In genomic region chr8:57599813-57600555, GRCm38 (mm10) we compare ENCODE assay signal across 8 mouse cellular contexts. TPM values are rescaled to one million over a fixed set of nuclear protein-coding genes. Genes with fewer than 3 reads are reported as not detected.
A peak's percentile ranks its signal among the peaks of the same experiment; 100 is the strongest.
DNase-seq lines count a peak whose midpoint lies in the region; ATAC-seq and TF ChIP-seq lines count a peak whose summit lies in the region.

No protein-coding gene starts in this region.

- H3K9ac ChIP-seq in liver, embryonic 12.5 days = 0 out of 2 replicates have a peak overlapping the region, but pooled peaks have one; percentile 10
- H3K9ac ChIP-seq in stomach, postnatal 0 days (ENCODE audit: low read length) = no peak overlapping the region

- H3K4me3 ChIP-seq in testis, adult 2 months (ENCODE audit: control insufficient read depth, low read depth, low read length) = peak overlapping the region; percentile 37
- H3K4me3 ChIP-seq in liver, embryonic 12.5 days = peak overlapping the region; percentile 24
- H3K4me3 ChIP-seq in stomach, postnatal 0 days (ENCODE audit: low read depth, low read length) = no peak overlapping the region

- H3K4me1 ChIP-seq in testis, adult 2 months (ENCODE audit: control insufficient read depth, insufficient read depth, low read length) = peaks cover 2% of the 10 kb centered on the region
- peaks cover 27% of the 10 kb centered on the region for H3K4me1 ChIP-seq in liver, embryonic 12.5 days
- H3K4me1 ChIP-seq in stomach, postnatal 0 days (replicated peaks; ENCODE audit: control insufficient read depth, insufficient read depth) = no peaks in the 10 kb centered on the region; the same call in 1 of the 2 replicates

- no peaks in the 10 kb centered on the region for H3K27me3 ChIP-seq in testis, adult 2 months (ENCODE audit: control insufficient read depth, insufficient read depth, low read length)
- no peaks in the 10 kb centered on the region for H3K27me3 ChIP-seq in liver, embryonic 12.5 days (replicated peaks)
- H3K27me3 ChIP-seq in stomach, postnatal 0 days (ENCODE audit: control insufficient read depth, insufficient read depth, low read length) = no peaks in the 10 kb centered on the region

- no peak for TF ChIP-seq POLR2A in testis, adult 2 months (IDR thresholded peaks at IDR 0.05; ENCODE audit: control insufficient read depth, low read depth, low read length)

- H3K36me3 ChIP-seq in testis, adult 2 months (ENCODE audit: control insufficient read depth, insufficient read depth, low read length) = no peaks in the 10 kb centered on the region
- H3K36me3 ChIP-seq in liver, embryonic 12.5 days = no peaks in the 10 kb centered on the region
- no peaks in the 10 kb centered on the region for H3K36me3 ChIP-seq in stomach, postnatal 0 days (ENCODE audit: control insufficient read depth, insufficient read depth, low read length)

- no peak for TF ChIP-seq CTCF in testis, adult 2 months (IDR thresholded peaks at IDR 0.05; ENCODE audit: control insufficient read depth, insufficient read depth, insufficient replicate concordance, low read depth, low read length)
- no peak for TF ChIP-seq CTCF in stomach, postnatal 0 days (IDR thresholded peaks at IDR 0.05; ENCODE audit: low read depth)

- ATAC-seq in liver, embryonic 12.5 days = no peak
- ATAC-seq in stomach, postnatal 0 days (ENCODE audit: low FRiP score, low TSS enrichment) = peak; percentile 72

- peak overlapping the region; percentile 54 for H3K4me2 ChIP-seq in liver, embryonic 12.5 days
- peak overlapping the region; percentile 40 for H3K4me2 ChIP-seq in stomach, postnatal 0 days (replicated peaks; ENCODE audit: low read depth)

- 38% methylated on average over 22 of the region's 22 CpGs for WGBS in liver, embryonic 12.5 days (ENCODE audit: insufficient replicate concordance)
- 28% methylated on average over 22 of the region's 22 CpGs for WGBS in stomach, postnatal 0 days

- H3K9me3 ChIP-seq in liver, embryonic 12.5 days (replicated peaks) = no peaks in the 10 kb centered on the region
- H3K9me3 ChIP-seq in stomach, postnatal 0 days (ENCODE audit: control insufficient read depth, low read length) = no peaks in the 10 kb centered on the region

- TF ChIP-seq EP300 in stomach, postnatal 0 days (optimal IDR thresholded peaks at IDR 0.05) = no peak

- no peak overlapping the region for H3K27ac ChIP-seq in testis, adult 2 months (ENCODE audit: control insufficient read depth, insufficient read depth, low read depth, low read length)
- H3K27ac ChIP-seq in liver, embryonic 12.5 days = no peak overlapping the region
- peak overlapping the region; percentile 56; the same call in 1 of the 2 replicates for H3K27ac ChIP-seq in stomach, postnatal 0 days (replicated peaks)

- peak; percentile 26 for DNase-seq in cerebellum, adult 11-12 months
- DNase-seq in cerebellum, adult 8-10 months = no peak
- no peak for DNase-seq in testis, postnatal 14 days (ENCODE audit: low spot score)
- DNase-seq in stomach, postnatal 0 days (ENCODE audit: low spot score) = no peak
- no peak for DNase-seq in adrenal gland, adult 8-10 months
- no peak for DNase-seq in urinary bladder, postnatal 14 days (ENCODE audit: low spot score)

RNA-seq across cellular contexts. Expression of gene Galnt7, which starts 52.8 kb away (rescaled TPM):
- polyA plus RNA-seq in testis, adult 2 months (2012; rRNA removed) = 3.6 and 4.9 TPM in 2 replicates
- polyA plus RNA-seq in liver, embryonic 12.5 days (2016; fragmentation: Nextera tagmentation; extraction: Ambion mirVana) = 10.0 and 10.3 TPM in 2 replicates
- polyA plus RNA-seq in stomach, postnatal 0 days (2015; fragmentation: Nextera tagmentation; extraction: Ambion mirVana) = 29.6 and 30.6 TPM in 2 replicates
- total RNA-seq in adrenal gland, adult 8-10 months (2022) = 10 to 100 TPM; 11.3 to 14.2 (median 12.7) TPM
